Mouse (Mus musculus) ES-Bruce4 (cell line): Measurements from ENCODE around the gene Hipk2. TPM values are rescaled to one million over a fixed set of nuclear protein-coding genes. Genes with fewer than 3 reads are reported as not detected.
"Not testable (repeated sequence)": the region's sequence is repeated elsewhere in the genome, so short reads cannot be mapped to it uniquely, and the experiment has no call there.

Experiments
- H3K27ac ChIP-seq: 2 replicates; pipeline ENCODE4 v1.5.1; 2012; ENCODE audit warnings: low read length, inconsistent platforms; ENCODE audit not compliant: insufficient read depth
- H3K27me3 ChIP-seq: 2 replicates; pipeline ENCODE4 v1.6.1; 2012; ENCODE audit warnings: mild to moderate bottlenecking, low read length, inconsistent platforms; ENCODE audit not compliant: control insufficient read depth, poor library complexity, insufficient read depth, severe bottlenecking
- H3K36me3 ChIP-seq: 2 replicates; pipeline ENCODE4 v1.6.1; 2012; ENCODE audit warnings: inconsistent platforms, mild to moderate bottlenecking, low read length, moderate library complexity; ENCODE audit not compliant: control insufficient read depth, poor library complexity, insufficient read depth, severe bottlenecking
- H3K4me1 ChIP-seq: one replicate; pipeline ENCODE4 v1.8.1; 2011; ENCODE audit warnings: low read length; ENCODE audit not compliant: control insufficient read depth, insufficient read depth
- H3K4me3 ChIP-seq: 2 replicates; pipeline ENCODE4 v1.5.1; 2011; ENCODE audit warnings: low read depth, mild to moderate bottlenecking, low read length
- H3K9ac ChIP-seq: 2 replicates; pipeline ENCODE4 v1.6.1; 2012; ENCODE audit warnings: low read depth, mild to moderate bottlenecking, inconsistent platforms; ENCODE audit not compliant: poor library complexity, severe bottlenecking
- H3K9me3 ChIP-seq: replicated peaks from 2 replicates; pipeline ENCODE4 v1.6.1; 2012; ENCODE audit warnings: mild to moderate bottlenecking, low read length, inconsistent platforms; ENCODE audit not compliant: control insufficient read depth, poor library complexity, insufficient read depth, severe bottlenecking
- CTCF ChIP-seq: IDR thresholded peaks from one replicate; pipeline ENCODE4 v1.8.1; 2011; ENCODE audit warnings: low read depth, low read length
- EP300 ChIP-seq: IDR thresholded peaks from 2 replicates; pipeline ENCODE4 v1.6.1; 2011; ENCODE audit warnings: low read depth, low read length; ENCODE audit not compliant: insufficient read depth
- POLR2A ChIP-seq: IDR thresholded peaks from one replicate; pipeline ENCODE4 v1.8.1; 2011; ENCODE audit warnings: low read length; ENCODE audit not compliant: insufficient read depth
- polyA plus RNA-seq: library from polyadenylated mRNA; stranded (reverse); fragments of >200 nt; gene quantifications from 2 replicates; pipeline ENCODE4 v1.2.4, GENCODE M21; 2011; ENCODE audit warnings: low read depth; ENCODE audit not compliant: missing spikeins, insufficient read depth, insufficient read length

Gene Hipk2
- polyA plus RNA-seq, 1 experiment, result 17.8 TPM

GRCm38 (mm10) chr6:38677629-38678028 lies 198.3 kb downstream of the Hipk2 start:
- Histone ChIP-seq H3K9me3 (no peaks in the 10 kb centered on the region), H3K4me3 (no peak overlapping the region), H3K4me1 (no peaks in the 10 kb centered on the region), H3K9ac (no peak overlapping the region), H3K36me3 (no peaks in the 10 kb centered on the region), H3K27me3 (no peaks in the 10 kb centered on the region), H3K27ac (no peak overlapping the region)
- peak; percentile 0 for TF ChIP-seq CTCF
- TF ChIP-seq EP300, result no peak

- Histone ChIP-seq H3K4me1 (no peaks in the 10 kb centered on the region), H3K4me3 (peak overlapping the region; percentile 32)
Observed at GRCm38 (mm10) chr6:38676723-38677122, 199.2 kb downstream of the Hipk2 start.

GRCm38 (mm10) chr6:38676217-38676616 lies 199.7 kb downstream of the Hipk2 start:
- no peak overlapping the region for H3K27ac ChIP-seq
- no peaks in the 10 kb centered on the region for H3K4me1 ChIP-seq
- no peaks in the 10 kb centered on the region for H3K9me3 ChIP-seq
- H3K27me3 ChIP-seq, result no peaks in the 10 kb centered on the region
- no peak overlapping the region for H3K9ac ChIP-seq
- no peak for TF ChIP-seq EP300
- TF ChIP-seq POLR2A, result no peak
- TF ChIP-seq CTCF, result no peak
- H3K4me3 ChIP-seq, result no peak overlapping the region
- no peaks in the 10 kb centered on the region for H3K36me3 ChIP-seq

More at GRCm38 (mm10) chr6:38676723-38677122, 199.2 kb downstream of the Hipk2 start:
- no peak for TF ChIP-seq CTCF
- no peak for TF ChIP-seq POLR2A
- TF ChIP-seq EP300, result no peak
- no peaks in the 10 kb centered on the region for H3K36me3 ChIP-seq
- H3K9ac ChIP-seq, result no peak overlapping the region
- no peaks in the 10 kb centered on the region for H3K9me3 ChIP-seq
- no peaks in the 10 kb centered on the region for H3K27me3 ChIP-seq
- H3K27ac ChIP-seq, result no peak overlapping the region

- Histone ChIP-seq H3K27ac (no peak overlapping the region), H3K9ac (no peak overlapping the region), H3K4me3 (no peak overlapping the region), H3K36me3 (no peaks in the 10 kb centered on the region), H3K27me3 (no peaks in the 10 kb centered on the region), H3K4me1 (no peaks in the 10 kb centered on the region), H3K9me3 (no peaks in the 10 kb centered on the region)
- no peak for TF ChIP-seq CTCF
- no peak for TF ChIP-seq EP300
- no peak for TF ChIP-seq POLR2A
Observed at GRCm38 (mm10) chr6:38672011-38672410, 204.0 kb downstream of the Hipk2 start.

GRCm38 (mm10) chr6:38671270-38671669 lies 204.7 kb downstream of the Hipk2 start:
- H3K9ac ChIP-seq, result no peak overlapping the region
- no peaks in the 10 kb centered on the region for H3K27me3 ChIP-seq
- no peak for TF ChIP-seq CTCF
- TF ChIP-seq EP300, result no peak
- no peak for TF ChIP-seq POLR2A
- H3K36me3 ChIP-seq, result no peaks in the 10 kb centered on the region
- H3K4me1 ChIP-seq, result no peaks in the 10 kb centered on the region
- H3K27ac ChIP-seq, result no peak overlapping the region
- no peak overlapping the region for H3K4me3 ChIP-seq
- H3K9me3 ChIP-seq, result no peaks in the 10 kb centered on the region

- not testable (repeated sequence) for H3K4me3 ChIP-seq, H3K27me3 ChIP-seq, H3K27ac ChIP-seq, H3K9ac ChIP-seq, H3K9me3 ChIP-seq, H3K4me1 ChIP-seq, H3K36me3 ChIP-seq
Observed at GRCm38 (mm10) chr6:38670488-38670887, 205.5 kb downstream of the Hipk2 start.

GRCm38 (mm10) chr6:38669580-38669979 lies 206.4 kb downstream of the Hipk2 start:
- Histone ChIP-seq H3K4me1 (no peaks in the 10 kb centered on the region), H3K4me3 (no peak overlapping the region), H3K27ac (no peak overlapping the region), H3K9me3 (no peaks in the 10 kb centered on the region), H3K36me3 (no peaks in the 10 kb centered on the region), H3K9ac (no peak overlapping the region), H3K27me3 (no peaks in the 10 kb centered on the region)
- TF ChIP-seq CTCF, result peak; percentile 39
- TF ChIP-seq EP300, result no peak
